Mouse (Mus musculus) central nervous system, embryonic 11.5 days (tissue): ENCODE data around the gene Zc3h15. TPM values are rescaled to one million over a fixed set of nuclear protein-coding genes. Genes with fewer than 3 reads are reported as not detected.

Source experiments
- polyA plus RNA-seq: library from polyadenylated mRNA; depleted of rRNA; stranded (reverse); fragments of >200 nt; gene quantifications from 2 replicates; pipeline ENCODE4 v1.2.3, GENCODE M21; 2012; rRNA removed

The Zc3h15 gene
- 149 and 250 TPM in 2 replicates for polyA plus RNA-seq

GRCm38 (mm10) chr2:83644276-83645252, at the start of gene Zc3h15:
Gene Zc3h15, plus strand, starts transcription at chr2:83644435.

Other genes with a start within 250 kb of the Zc3h15 start
- 13.6 and 36.4 TPM in 2 replicates for gene Itgav, start 80.0 kb downstream of the Zc3h15 start, polyA plus RNA-seq
- 18.4 and 24.2 TPM in 2 replicates for gene Fam171b, start 168.2 kb downstream of the Zc3h15 start, polyA plus RNA-seq